Mouse (Mus musculus) kidney, adult 9 months (tissue): ENCODE results near the gene Rpl27a.
A peak's percentile ranks its signal among the peaks of the same experiment; 100 is the strongest.

Experiments
- DNase-seq: peaks from one replicate; pipeline ENCODE4 v3.0.0; 2022

Gene Rpl27a

GRCm38 (mm10) chr7:109518838-109519696 lies at the start of gene Rpl27a:
Gene Rpl27a, plus strand, starts transcription at chr7:109519147.
- DNase-seq: peak; percentile 99

GRCm38 (mm10) chr7:109470700-109471099 lies 48.2 kb upstream of the Rpl27a start:
- DNase-seq: no peak

- no peak for DNase-seq
Measured at GRCm38 (mm10) chr7:109477926-109478325, 41.0 kb upstream of the Rpl27a start.

- peak; percentile 10 for DNase-seq
Measured at GRCm38 (mm10) chr7:109480765-109481197, 38.2 kb upstream of the Rpl27a start.

GRCm38 (mm10) chr7:109484221-109484620 lies 34.7 kb upstream of the Rpl27a start:
- DNase-seq: no peak

GRCm38 (mm10) chr7:109492616-109493318 lies 26.2 kb upstream of the Rpl27a start:
- no peak for DNase-seq

GRCm38 (mm10) chr7:109493319-109494316 lies 25.3 kb upstream of the Rpl27a start:
- DNase-seq: no peak

GRCm38 (mm10) chr7:109497507-109497906 lies 21.4 kb upstream of the Rpl27a start:
- no peak for DNase-seq

GRCm38 (mm10) chr7:109507119-109507518 lies 11.8 kb upstream of the Rpl27a start:
- no peak for DNase-seq

- no peak for DNase-seq
Measured at GRCm38 (mm10) chr7:109507572-109507971, 11.4 kb upstream of the Rpl27a start.

- DNase-seq: no peak
Measured at GRCm38 (mm10) chr7:109508034-109508433, 10.9 kb upstream of the Rpl27a start, which contains the start of gene Trim66. Gene Trim66, minus strand, starts transcription at chr7:109508134.

GRCm38 (mm10) chr7:109510799-109511198 lies 8.1 kb upstream of the Rpl27a start:
- peak; percentile 33 for DNase-seq

- DNase-seq: no peak
Measured at GRCm38 (mm10) chr7:109511838-109512237, 7.1 kb upstream of the Rpl27a start.

GRCm38 (mm10) chr7:109516500-109516899 lies 2.4 kb upstream of the Rpl27a start:
- no peak for DNase-seq

- DNase-seq: no peak
Measured at GRCm38 (mm10) chr7:109518036-109518681, 788 bp upstream of the Rpl27a start.

GRCm38 (mm10) chr7:109519936-109520335 lies 989 bp downstream of the Rpl27a start:
- DNase-seq: no peak

- no peak for DNase-seq
Measured at GRCm38 (mm10) chr7:109522084-109522483, 3.1 kb downstream of the Rpl27a start.

- no peak for DNase-seq
Measured at GRCm38 (mm10) chr7:109523304-109523703, 4.4 kb downstream of the Rpl27a start.

GRCm38 (mm10) chr7:109523741-109524441 lies 4.9 kb downstream of the Rpl27a start:
- no peak for DNase-seq

- no peak for DNase-seq
Measured at GRCm38 (mm10) chr7:109524442-109524744, 5.4 kb downstream of the Rpl27a start.

GRCm38 (mm10) chr7:109524763-109525162 lies 5.8 kb downstream of the Rpl27a start:
- no peak for DNase-seq
